Comparison of ENCODE assay signal across 8 mouse cellular contexts in genomic region chr3:129532865-129533742, GRCm38 (mm10). TPM values are rescaled to one million over a fixed set of nuclear protein-coding genes. Genes with fewer than 3 reads are reported as not detected.
A peak's percentile ranks its signal among the peaks of the same experiment; 100 is the strongest.
DNase-seq lines count a peak whose midpoint lies in the region; ATAC-seq and TF ChIP-seq lines count a peak whose summit lies in the region.

No protein-coding gene starts in this region.

- no peaks in the 10 kb centered on the region for H3K9me3 ChIP-seq in heart, embryonic 10.5 days
- no peaks in the 10 kb centered on the region for H3K9me3 ChIP-seq in liver, embryonic 14.5 days (ENCODE audit: control insufficient read depth, low read length)

- H3K4me1 ChIP-seq in heart, embryonic 10.5 days: peaks cover 35% of the 10 kb centered on the region
- peaks cover 4 to 19% of the 10 kb centered on the region in 2 experiments for H3K4me1 ChIP-seq in liver, embryonic 14.5 days (replicated peaks; ENCODE audit: control insufficient read depth in 2 of 2, insufficient read depth in 2 of 2, low read length in 1 of 2)
- peaks cover 7% of the 10 kb centered on the region for H3K4me1 ChIP-seq in olfactory bulb, adult 2 months (ENCODE audit: control insufficient read depth, insufficient read depth, low read length)

- WGBS in heart, embryonic 10.5 days: under 1% methylated on average over 40 of the region's 40 CpGs
- WGBS in liver, embryonic 14.5 days (ENCODE audit: insufficient replicate concordance): under 1% methylated on average over 40 of the region's 40 CpGs
- under 1% methylated on average over 40 of the region's 40 CpGs for WGBS in olfactory bulb, adult 2 months

- H3K4me2 ChIP-seq in liver, embryonic 14.5 days (ENCODE audit: low read depth): peak overlapping the region; percentile 76

- peak overlapping the region; percentile 100 for H3K27ac ChIP-seq in heart, embryonic 10.5 days
- H3K27ac ChIP-seq in liver, embryonic 14.5 days: peak overlapping the region; percentile 55; the same call in 1 of the 2 replicates
- H3K27ac ChIP-seq in olfactory bulb, adult 2 months (ENCODE audit: insufficient read depth, low read depth, low read length): peak overlapping the region; percentile 88

- no peak for TF ChIP-seq CTCF in liver, embryonic 14.5 days (IDR thresholded peaks at IDR 0.05; ENCODE audit: low read depth)
- TF ChIP-seq CTCF in olfactory bulb, adult 2 months (IDR thresholded peaks at IDR 0.05; ENCODE audit: insufficient read depth, low read depth, low read length): no peak

- no peak; the same call in 1 of the 2 replicates for TF ChIP-seq POLR2A in olfactory bulb, adult 2 months (IDR thresholded peaks at IDR 0.05; ENCODE audit: insufficient read depth, low read depth, low read length)

- no peak for TF ChIP-seq EP300 in liver, embryonic 14.5 days (IDR thresholded peaks at IDR 0.05; ENCODE audit: low read depth)

- H3K27me3 ChIP-seq in heart, embryonic 10.5 days (ENCODE audit: insufficient read depth, poor library complexity, severe bottlenecking): no peaks in the 10 kb centered on the region
- no peaks in the 10 kb centered on the region for H3K27me3 ChIP-seq in liver, embryonic 14.5 days (ENCODE audit: control insufficient read depth, insufficient read depth, low read length)

- peak overlapping the region; percentile 85 for H3K4me3 ChIP-seq in heart, embryonic 10.5 days
- peak overlapping the region; percentile 80 to 88 for H3K4me3 ChIP-seq in liver, embryonic 14.5 days (ENCODE audit: insufficient read depth in 1 of 2, low read depth in 2 of 2, low read length in 2 of 2)
- peak overlapping the region; percentile 94 for H3K4me3 ChIP-seq in olfactory bulb, adult 2 months (ENCODE audit: insufficient read depth, low read depth, low read length)

- H3K36me3 ChIP-seq in heart, embryonic 10.5 days: no peaks in the 10 kb centered on the region
- H3K36me3 ChIP-seq in liver, embryonic 14.5 days (replicated peaks; ENCODE audit: control insufficient read depth, insufficient read depth, low read depth): no peaks in the 10 kb centered on the region

- ATAC-seq in liver, embryonic 14.5 days (ENCODE audit: insufficient read depth): no peak; the same call in 1 of the 2 replicates

- DNase-seq in A20 (ENCODE audit: low read depth, low spot score): peak; percentile 82
- DNase-seq in NIH3T3 (ENCODE audit: low read depth): peak; percentile 55
- peak; percentile 67 for DNase-seq in embryo, embryonic 10 days (ENCODE audit: low spot score)
- DNase-seq in heart, embryonic 10.5 days (ENCODE audit: low spot score): peak; percentile 81
- DNase-seq in kidney, postnatal 10 days: peak; percentile 48
- no peak for DNase-seq in liver, embryonic 14.5 days (ENCODE audit: low read depth in 3 of 3, low spot score in 3 of 3)
- no peak for DNase-seq in c-Kit-positive CD71-positive TER-119-positive erythroid progenitor cells, embryonic 14.5 days (ENCODE audit: low spot score)

- peak overlapping the region; percentile 95 for H3K9ac ChIP-seq in liver, embryonic 14.5 days (replicated peaks)

RNA-seq across cellular contexts. Expression of gene Elovl6, which starts 0.9 kb away (rescaled TPM):
- 24.7 and 35.8 TPM in 2 replicates for polyA plus RNA-seq in heart, embryonic 10.5 days (2016; fragmentation: Nextera tagmentation; extraction: Ambion mirVana)
- polyA plus RNA-seq in liver, embryonic 14.5 days (2012; rRNA removed): 6.6 and 7.2 TPM in 2 replicates
- polyA plus RNA-seq in liver, embryonic 14.5 days (2014; fragmentation: Nextera tagmentation; extraction: Ambion mirVana): 7.2 and 7.8 TPM in 2 replicates
- 155 TPM in 1 of 2 replicates, not detected in the other for polyA plus RNA-seq in olfactory bulb, adult 2 months (2012; ENCODE audit: insufficient read depth, insufficient read length, low replicate concordance, missing spikeins)

Comparison
In these comparisons a context has a peak if more than half of its experiments do, and no peak if none do; other contexts are left out.
1. DNase-seq: peak in A20 (single experiment), NIH3T3 (single experiment), embryo, embryonic 10 days (single experiment), heart, embryonic 10.5 days (single experiment) and kidney, postnatal 10 days (single experiment); none in liver, embryonic 14.5 days (0 of 3) and c-Kit-positive CD71-positive TER-119-positive erythroid progenitor cells, embryonic 14.5 days (single experiment).
2. Peak in every context shown above with its lines, with median percentiles within 50 percentile points of each other: H3K27ac ChIP-seq and H3K4me3 ChIP-seq.